Mouse (Mus musculus) midbrain, embryonic 10.5 days (tissue): Measurements from ENCODE around the gene Spaca6. TPM values are rescaled to one million over a fixed set of nuclear protein-coding genes. Genes with fewer than 3 reads are reported as not detected.

Experiments
- DNase-seq: peaks from one replicate; pipeline ENCODE4 v3.0.0-alpha.2; 2017; ENCODE audit warnings: low spot score
- H3K27ac ChIP-seq: fragments of 300-500 bp; sonication (generic); replicated peaks from 2 replicates; pipeline ENCODE4 v1.5.1; 2016; ENCODE audit warnings: mild to moderate bottlenecking
- H3K27me3 ChIP-seq: fragments of 300-500 bp; sonication (generic); 2 replicates; pipeline ENCODE4 v1.6.1; 2016; ENCODE audit warnings: low read depth, mild to moderate bottlenecking; ENCODE audit not compliant: poor library complexity, severe bottlenecking
- H3K36me3 ChIP-seq: fragments of 300-500 bp; sonication (generic); 2 replicates; pipeline ENCODE4 v1.6.1; 2016; ENCODE audit warnings: mild to moderate bottlenecking, moderate library complexity
- H3K4me1 ChIP-seq: fragments of 300-500 bp; sonication (generic); 2 replicates; pipeline ENCODE4 v1.6.1; 2016
- H3K4me3 ChIP-seq: fragments of 300-500 bp; sonication (generic); 2 replicates; pipeline ENCODE4 v1.5.1; 2016; ENCODE audit warnings: mild to moderate bottlenecking, moderate library complexity
- H3K9me3 ChIP-seq: fragments of 300-500 bp; sonication (generic); replicated peaks from 2 replicates; pipeline ENCODE4 v1.6.1; 2016; ENCODE audit warnings: mild to moderate bottlenecking
- WGBS: fragments of 180-500 bp; shearing (Covaris S2); methylation state at CpG from one replicate; pipeline ENCODE4 v1.1.7; 2016; 5-methylcytosine and 5-hydroxymethylcytosine counted together
- polyA plus RNA-seq: library from polyadenylated mRNA; unstranded; fragments of >200 nt; fragmentation: Nextera tagmentation; extraction: Ambion mirVana; gene quantifications from 2 replicates; pipeline ENCODE4 v1.2.1, GENCODE M21; 2016

Gene Spaca6
- polyA plus RNA-seq, 1 experiment from 2014 or later, result 38.1 TPM

- 60% methylated on average over 8 of the region's 8 CpGs for WGBS
- no peak within 1 kb of the TSS for H3K27ac ChIP-seq
- H3K9me3 ChIP-seq, result no peaks in the 10 kb centered on the region
- peaks cover 8% of the 10 kb centered on the region for H3K27me3 ChIP-seq
- H3K36me3 ChIP-seq, result no peaks in the 10 kb centered on the region
- H3K4me1 ChIP-seq, result peaks cover under 1% of the 10 kb centered on the region; the same call in 1 of the 2 replicates
- H3K4me3 ChIP-seq, result no peak within 1 kb of the TSS
- DNase-seq, result no peak
Measured at GRCm38 (mm10) chr17:17855064-17855838, 28.3 kb downstream of the Spaca6 start, which contains the start of gene Has1. Gene Has1, minus strand, starts transcription at chr17:17855205.

DNA sequence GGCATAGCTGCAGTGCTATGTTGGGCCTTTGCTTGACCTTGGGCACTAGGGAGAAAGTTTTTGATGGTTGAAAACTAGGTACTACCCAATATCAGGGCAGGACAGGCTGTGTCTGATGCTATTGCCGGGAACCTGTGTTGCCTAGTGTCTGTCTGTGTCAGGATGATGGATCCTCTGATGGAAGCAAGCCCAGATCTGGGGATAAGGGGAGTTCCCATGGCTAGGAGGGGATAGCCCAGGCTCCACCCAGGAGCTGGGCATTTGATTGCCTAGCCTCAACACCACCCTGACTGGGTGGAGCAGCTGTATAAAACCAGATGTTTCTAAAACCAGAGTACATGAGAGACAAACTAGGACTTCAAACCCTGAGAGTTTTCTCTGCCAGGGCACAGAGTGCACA lies 29.7 kb downstream of the Spaca6 start:
- Histone ChIP-seq H3K9me3 (no peaks in the 10 kb centered on the region), H3K4me1 (no peaks in the 10 kb centered on the region; the same call in 1 of the 2 replicates), H3K27me3 (no peaks in the 10 kb centered on the region), H3K4me3 (no peak overlapping the region), H3K27ac (no peak overlapping the region), H3K36me3 (no peaks in the 10 kb centered on the region)
- WGBS, result 83% methylated on average over 1 of the region's 1 CpGs
- no peak for DNase-seq

- Histone ChIP-seq H3K27me3 (no peaks in the 10 kb centered on the region), H3K27ac (no peak overlapping the region), H3K4me3 (no peak overlapping the region), H3K36me3 (no peaks in the 10 kb centered on the region), H3K4me1 (no peaks in the 10 kb centered on the region; the same call in 1 of the 2 replicates), H3K9me3 (no peaks in the 10 kb centered on the region)
- DNase-seq, result no peak
- 81% methylated on average over 1 of the region's 1 CpGs for WGBS
Measured at GRCm38 (mm10) chr17:17857446-17857845, 30.5 kb downstream of the Spaca6 start.

- WGBS, result 86% methylated on average over 3 of the region's 3 CpGs
Measured at GRCm38 (mm10) chr17:17860110-17860509, 33.2 kb downstream of the Spaca6 start.

DNA sequence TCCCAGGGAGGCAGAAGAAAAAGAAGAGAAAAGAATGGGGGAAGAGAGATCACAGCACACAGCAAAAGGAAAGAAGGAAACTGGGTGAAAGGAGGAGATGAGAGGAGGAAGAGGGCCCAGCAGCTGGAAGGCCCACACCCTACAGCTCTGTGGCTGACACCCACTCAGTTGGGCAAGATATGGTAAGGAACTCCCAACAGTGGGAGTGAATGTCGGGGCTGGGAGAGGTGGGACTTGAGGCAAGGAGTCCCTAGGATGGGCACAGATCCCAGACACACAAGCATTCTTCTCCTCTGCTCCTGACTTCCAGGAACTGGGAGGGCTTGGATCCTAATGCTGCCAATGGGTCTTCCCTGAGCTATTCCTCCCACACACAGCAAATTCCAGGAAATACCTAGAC lies 35.4 kb downstream of the Spaca6 start:
- H3K27me3 ChIP-seq, result no peaks in the 10 kb centered on the region
- WGBS, result 64% methylated on average over 1 of the region's 1 CpGs

More at GRCm38 (mm10) chr17:17860110-17860509, 33.2 kb downstream of the Spaca6 start:
- H3K27me3 ChIP-seq, result no peaks in the 10 kb centered on the region
- no peak overlapping the region for H3K4me3 ChIP-seq
- H3K36me3 ChIP-seq, result no peaks in the 10 kb centered on the region
- H3K4me1 ChIP-seq, result no peaks in the 10 kb centered on the region; the same call in 1 of the 2 replicates
- H3K9me3 ChIP-seq, result no peaks in the 10 kb centered on the region
- no peak for DNase-seq
- no peak overlapping the region for H3K27ac ChIP-seq

GRCm38 (mm10) chr17:17865168-17865567 lies 38.2 kb downstream of the Spaca6 start:
- Histone ChIP-seq H3K36me3 (no peaks in the 10 kb centered on the region), H3K27ac (no peak overlapping the region), H3K27me3 (no peaks in the 10 kb centered on the region), H3K4me3 (no peak overlapping the region), H3K9me3 (no peaks in the 10 kb centered on the region), H3K4me1 (no peaks in the 10 kb centered on the region)
- no peak for DNase-seq
- WGBS, result 65% methylated on average over 2 of the region's 2 CpGs

More for the DNA sequence above, 35.4 kb downstream of the Spaca6 start:
- Histone ChIP-seq H3K9me3 (no peaks in the 10 kb centered on the region), H3K4me1 (no peaks in the 10 kb centered on the region), H3K27ac (no peak overlapping the region), H3K4me3 (no peak overlapping the region), H3K36me3 (no peaks in the 10 kb centered on the region)
- DNase-seq, result no peak

GRCm38 (mm10) chr17:17866801-17867469 lies 40.0 kb downstream of the Spaca6 start:
- H3K4me1 ChIP-seq, result no peaks in the 10 kb centered on the region
- WGBS, result 92% methylated on average over 11 of the region's 11 CpGs

DNA sequence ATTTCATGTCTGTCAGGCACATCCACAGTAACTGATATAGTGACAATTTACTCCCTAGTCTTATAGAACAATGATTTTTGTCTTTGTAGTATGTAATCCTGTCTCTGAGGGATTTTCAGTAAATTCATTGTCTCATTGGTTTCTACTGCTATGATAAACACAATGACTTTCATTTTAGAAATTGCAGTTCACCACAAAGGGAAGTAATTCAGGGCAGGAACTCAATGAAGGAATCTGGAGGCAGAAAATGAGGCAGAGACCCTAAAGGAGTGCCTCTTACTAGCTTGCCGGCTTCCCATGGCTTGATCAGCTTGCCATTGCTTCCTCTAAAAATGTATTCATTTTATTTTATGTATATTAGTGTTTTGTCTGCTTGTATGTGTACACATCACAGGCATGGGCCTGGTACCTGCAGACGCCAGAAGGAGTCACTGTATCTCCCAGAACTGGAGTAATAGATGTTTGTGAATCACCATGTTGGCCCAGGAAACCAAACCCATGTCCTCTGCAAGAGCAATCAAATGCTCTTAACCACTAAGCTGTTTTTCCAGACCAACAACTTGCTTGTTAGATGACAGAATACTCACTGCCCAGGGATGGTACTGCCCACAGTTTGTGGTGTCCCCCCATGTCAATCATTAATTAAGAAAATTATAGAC lies 44.1 kb downstream of the Spaca6 start:
- Histone ChIP-seq H3K4me3 (no peak overlapping the region), H3K27ac (no peak overlapping the region), H3K9me3 (peaks cover 7% of the 10 kb centered on the region), H3K27me3 (no peaks in the 10 kb centered on the region), H3K36me3 (no peaks in the 10 kb centered on the region), H3K4me1 (no peaks in the 10 kb centered on the region)
- WGBS, result 79% methylated on average over 2 of the region's 2 CpGs
- no peak for DNase-seq

More at GRCm38 (mm10) chr17:17866801-17867469, 40.0 kb downstream of the Spaca6 start:
- Histone ChIP-seq H3K36me3 (no peaks in the 10 kb centered on the region), H3K4me3 (no peak overlapping the region), H3K27me3 (no peaks in the 10 kb centered on the region), H3K9me3 (no peaks in the 10 kb centered on the region), H3K27ac (no peak overlapping the region)
- DNase-seq, result no peak

- no peak overlapping the region for H3K27ac ChIP-seq
- 90% methylated on average over 2 of the region's 2 CpGs for WGBS
- H3K4me1 ChIP-seq, result no peaks in the 10 kb centered on the region
- H3K4me3 ChIP-seq, result no peak overlapping the region
- no peaks in the 10 kb centered on the region for H3K36me3 ChIP-seq
- no peaks in the 10 kb centered on the region for H3K27me3 ChIP-seq
- H3K9me3 ChIP-seq, result peaks cover 7% of the 10 kb centered on the region
- no peak for DNase-seq
Measured at GRCm38 (mm10) chr17:17871697-17872096, 44.7 kb downstream of the Spaca6 start.

GRCm38 (mm10) chr17:17879347-17879746 lies 52.4 kb downstream of the Spaca6 start:
- 88% methylated on average over 1 of the region's 1 CpGs for WGBS
- no peaks in the 10 kb centered on the region for H3K36me3 ChIP-seq
- no peak overlapping the region for H3K27ac ChIP-seq
- DNase-seq, result no peak
- H3K4me1 ChIP-seq, result no peaks in the 10 kb centered on the region
- H3K4me3 ChIP-seq, result no peak overlapping the region
- no peaks in the 10 kb centered on the region for H3K27me3 ChIP-seq
- no peaks in the 10 kb centered on the region for H3K9me3 ChIP-seq

DNA sequence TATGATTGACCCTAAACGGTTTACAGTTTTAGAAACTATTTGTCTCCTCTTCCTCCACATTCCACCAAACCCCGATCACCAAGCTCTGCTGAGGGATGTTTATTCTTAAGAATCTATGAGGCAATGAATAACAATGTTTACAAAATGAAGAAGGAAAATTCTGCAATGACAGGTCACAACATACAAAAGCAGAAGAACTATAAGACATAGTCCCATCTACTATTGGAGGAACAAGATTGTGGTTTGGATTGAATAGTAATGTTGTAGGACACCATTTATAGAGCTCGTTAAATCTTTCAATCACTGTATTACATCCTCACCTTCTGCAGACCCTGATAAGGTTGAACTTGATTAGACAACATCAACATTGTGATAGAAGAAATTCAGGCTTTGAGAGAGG lies 55.7 kb downstream of the Spaca6 start:
- 87% methylated on average over 3 of the region's 3 CpGs for WGBS
- no peaks in the 10 kb centered on the region for H3K4me1 ChIP-seq
- H3K27ac ChIP-seq, result no peak overlapping the region
- no peak overlapping the region for H3K4me3 ChIP-seq
- H3K9me3 ChIP-seq, result no peaks in the 10 kb centered on the region
- no peak for DNase-seq
- H3K27me3 ChIP-seq, result no peaks in the 10 kb centered on the region
- no peaks in the 10 kb centered on the region for H3K36me3 ChIP-seq

DNA sequence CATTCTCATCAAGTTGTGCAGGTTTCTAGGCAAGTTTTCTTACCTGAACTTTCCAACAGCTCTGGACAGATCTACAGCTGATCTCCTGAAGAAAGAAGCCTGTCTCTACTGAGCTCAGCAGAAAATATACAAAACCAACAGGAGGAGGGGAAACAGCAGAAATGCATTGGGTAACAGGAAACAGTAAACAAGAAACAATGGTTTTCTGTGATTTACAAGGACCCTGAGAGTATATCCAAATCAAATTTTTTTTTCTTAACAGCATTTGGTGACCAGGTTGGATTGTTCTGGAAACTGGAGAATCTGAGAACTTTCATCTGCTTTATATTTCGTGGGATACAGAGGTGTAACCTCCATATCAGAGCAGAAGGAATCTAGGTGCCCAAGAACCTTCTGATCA lies 56.9 kb downstream of the Spaca6 start, which contains the start of gene Fpr1:
Fpr1 (minus strand) TSS at position 101 of the 400 bp plus-strand sequence.
- no peaks in the 10 kb centered on the region for H3K27me3 ChIP-seq
- H3K4me3 ChIP-seq, result no peak within 1 kb of the TSS
- H3K27ac ChIP-seq, result no peak within 1 kb of the TSS
- DNase-seq, result no peak
- WGBS, result 72% methylated on average over 1 of the region's 1 CpGs
- no peaks in the 10 kb centered on the region for H3K9me3 ChIP-seq
- no peaks in the 10 kb centered on the region for H3K4me1 ChIP-seq
- H3K36me3 ChIP-seq, result no peaks in the 10 kb centered on the region
